Mouse (Mus musculus) frontal cortex, adult 2 months (tissue): Measurements from ENCODE around the gene Slc7a14. TPM values are rescaled to one million over a fixed set of nuclear protein-coding genes. Genes with fewer than 3 reads are reported as not detected.

Source experiments
- DNase-seq, 2 experiments: peaks; one replicate each; pipeline ENCODE4 v3.0.0; 2022; ENCODE audit warnings: low spot score in 1 of 2; ENCODE audit errors: extremely low spot score in 1 of 2
- polyA plus RNA-seq: library from polyadenylated mRNA; depleted of rRNA; stranded (reverse); fragments of >200 nt; gene quantifications from 2 replicates; pipeline ENCODE4 v1.2.3, GENCODE M21; 2012

Gene Slc7a14
- polyA plus RNA-seq, 1 experiment = 16.7 TPM

- DNase-seq = peak in 1 of 2 experiments; percentile 33
These were observed 96.4 kb downstream of the Slc7a14 start for GRCm38 (mm10) chr3:31213802-31214201.

GRCm38 (mm10) chr3:31212205-31213038, 97.8 kb downstream of the Slc7a14 start:
- DNase-seq = no peak

- DNase-seq = peak in 1 of 2 experiments; percentile 28
These were observed 101.2 kb downstream of the Slc7a14 start for GRCm38 (mm10) chr3:31209001-31209400.

GRCm38 (mm10) chr3:31208458-31208994, 101.7 kb downstream of the Slc7a14 start:
- DNase-seq = no peak

GRCm38 (mm10) chr3:31208046-31208445, 102.1 kb downstream of the Slc7a14 start:
- no peak for DNase-seq

GRCm38 (mm10) chr3:31205167-31205566, 105.0 kb downstream of the Slc7a14 start:
- DNase-seq = no peak

- no peak for DNase-seq
These were observed 106.2 kb downstream of the Slc7a14 start for GRCm38 (mm10) chr3:31203947-31204346.

- DNase-seq = no peak
These were observed 110.9 kb downstream of the Slc7a14 start for GRCm38 (mm10) chr3:31199162-31199877.

GRCm38 (mm10) chr3:31191402-31191801, 118.8 kb downstream of the Slc7a14 start:
- no peak for DNase-seq

- DNase-seq = no peak
These were observed 119.8 kb downstream of the Slc7a14 start for GRCm38 (mm10) chr3:31190342-31190741.

GRCm38 (mm10) chr3:31166365-31166871, 143.8 kb downstream of the Slc7a14 start:
- DNase-seq = peak; percentile 33 to 41

GRCm38 (mm10) chr3:31165803-31166202, 144.4 kb downstream of the Slc7a14 start:
- DNase-seq = no peak

GRCm38 (mm10) chr3:31162860-31163259, 147.3 kb downstream of the Slc7a14 start:
- no peak for DNase-seq

GRCm38 (mm10) chr3:31161336-31161735, 148.8 kb downstream of the Slc7a14 start:
- no peak for DNase-seq

- no peak for DNase-seq
These were observed 150.1 kb downstream of the Slc7a14 start for GRCm38 (mm10) chr3:31160046-31160445.

GRCm38 (mm10) chr3:31157776-31158175, 152.4 kb downstream of the Slc7a14 start:
- no peak for DNase-seq

- DNase-seq = no peak
These were observed 154.1 kb downstream of the Slc7a14 start for GRCm38 (mm10) chr3:31156126-31156525.
